Mouse (Mus musculus): ENCODE measurements at regions not wholly inside any gene's neighbourhood (a gene's known extent, or its start where the extent isn't known, plus 50 kb on each side); places are given as distances from the start of the nearest gene placed in this dataset.
A peak's percentile ranks its signal among the peaks of the same experiment; 100 is the strongest.

DNA sequence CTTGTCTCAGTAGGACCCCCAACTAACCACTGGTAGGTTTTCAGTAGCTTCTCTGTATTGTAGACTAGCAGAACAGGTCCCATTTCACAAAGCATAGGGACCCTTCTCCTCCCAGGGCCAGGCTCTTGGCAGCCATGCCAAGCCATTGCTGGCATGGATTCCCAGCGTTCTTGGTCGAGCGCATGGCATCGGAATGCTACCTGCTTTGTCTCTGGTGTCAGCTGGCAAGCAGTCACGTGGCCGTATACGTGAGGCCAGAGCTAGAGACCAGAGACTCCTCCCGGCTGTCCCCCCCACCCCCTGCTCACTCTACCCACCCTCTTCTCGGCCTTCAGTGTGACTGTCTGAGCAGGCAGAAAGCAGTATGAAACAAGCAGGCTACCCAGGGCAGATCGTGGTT lies 56.9 kb upstream of the Ppara start:
- H3K4me1 ChIP-seq = peaks cover 90% of the 10 kb centered on the region
- ATAC-seq (replicated peaks) = peak; percentile 30; the same call in 1 of the 2 replicates
- 37% methylated on average over 10 of the region's 10 CpGs for WGBS
- H3K4me2 ChIP-seq (replicated peaks) = peak overlapping the region; percentile 62
- peaks cover 7% of the 10 kb centered on the region; the same call in 1 of the 2 replicates for H3K36me3 ChIP-seq
- H3K9me3 ChIP-seq = no peaks in the 10 kb centered on the region
- peak overlapping the region; percentile 98 for H3K27ac ChIP-seq (replicated peaks)
- H3K9ac ChIP-seq (replicated peaks) = peak overlapping the region; percentile 66
- no peaks in the 10 kb centered on the region for H3K27me3 ChIP-seq
- peak overlapping the region; percentile 77 for H3K4me3 ChIP-seq

DNA sequence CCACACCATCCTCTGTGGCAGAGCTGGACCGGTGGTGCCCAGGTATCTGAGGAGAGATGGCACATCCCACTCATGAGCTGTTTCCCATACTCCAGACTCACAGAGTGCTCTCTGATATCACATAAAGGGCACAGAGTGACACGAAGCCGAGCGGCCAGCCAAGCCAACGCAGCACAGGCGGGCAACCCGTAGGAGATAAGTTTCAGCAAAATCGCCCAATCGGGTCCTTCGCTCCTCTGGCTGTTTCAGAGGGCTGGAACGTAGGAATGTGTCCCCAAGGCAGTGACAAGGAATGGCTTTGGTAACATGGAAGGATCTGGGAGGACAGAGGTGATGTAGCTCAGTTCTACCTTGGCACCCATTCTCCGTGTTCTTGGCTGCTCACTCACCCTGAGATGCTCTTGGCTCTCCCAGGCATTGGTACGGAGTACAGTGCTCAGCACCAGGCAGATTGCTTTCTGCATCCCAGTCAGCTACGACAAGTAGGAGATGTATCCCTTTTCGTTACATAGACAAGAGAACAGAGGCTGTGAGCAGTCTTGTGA lies 56.4 kb upstream of the Ppara start:
- H3K9ac ChIP-seq (replicated peaks) = peak overlapping the region; percentile 66
- WGBS = 68% methylated on average over 15 of the region's 15 CpGs
- no peaks in the 10 kb centered on the region for H3K9me3 ChIP-seq
- peak overlapping the region; percentile 77 for H3K4me3 ChIP-seq
- peaks cover 95% of the 10 kb centered on the region for H3K4me1 ChIP-seq
- ATAC-seq (replicated peaks) = peak; percentile 18; the same call in 1 of the 2 replicates
- no peaks in the 10 kb centered on the region for H3K27me3 ChIP-seq
- peak overlapping the region; percentile 62 for H3K4me2 ChIP-seq (replicated peaks)
- H3K27ac ChIP-seq (replicated peaks) = peak overlapping the region; percentile 98
- peaks cover 11% of the 10 kb centered on the region for H3K36me3 ChIP-seq

DNA sequence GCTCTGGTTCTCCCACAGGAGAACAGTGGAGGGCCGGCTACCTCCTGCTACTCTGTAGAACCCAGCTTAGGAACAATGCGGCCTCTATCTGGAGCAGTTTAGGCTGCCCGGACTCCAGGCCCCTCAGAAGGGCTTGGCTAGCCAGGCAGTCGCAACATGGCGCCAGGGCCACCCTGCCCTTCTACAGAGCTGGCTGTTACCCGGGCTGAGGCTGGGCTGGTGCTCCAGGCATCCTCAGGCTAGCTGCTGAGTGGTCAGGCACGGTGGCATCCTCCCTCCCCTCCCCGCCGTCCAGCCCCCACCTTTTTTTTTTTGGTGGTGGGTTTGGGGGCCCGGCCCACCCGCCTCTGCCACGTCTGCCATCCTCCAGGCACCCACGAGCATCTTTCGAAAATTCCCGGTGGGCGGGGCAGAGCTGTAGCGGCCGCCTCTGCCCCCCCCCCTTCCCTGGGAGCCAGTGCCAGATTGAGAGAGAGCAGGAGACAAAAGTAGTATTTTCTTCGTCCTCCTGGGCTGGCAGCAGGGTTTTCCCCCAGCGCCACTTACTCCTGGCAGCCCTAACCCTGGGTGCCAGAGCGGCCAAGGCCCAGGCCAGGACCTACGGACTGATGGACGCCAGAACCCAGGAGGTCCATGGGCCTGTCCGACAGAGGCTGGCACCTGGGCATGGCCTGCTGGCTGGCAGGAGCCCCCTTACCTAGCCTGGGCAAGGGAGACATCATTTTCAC lies 55.6 kb upstream of the Ppara start:
- H3K4me2 ChIP-seq (replicated peaks) = peak overlapping the region; percentile 62
- no peaks in the 10 kb centered on the region for H3K9me3 ChIP-seq
- peak; percentile 73 for ATAC-seq (replicated peaks)
- peaks cover 91% of the 10 kb centered on the region for H3K4me1 ChIP-seq
- peak overlapping the region; percentile 77 for H3K4me3 ChIP-seq
- 43% methylated on average over 24 of the region's 24 CpGs for WGBS
- peak overlapping the region; percentile 98 for H3K27ac ChIP-seq (replicated peaks)
- peaks cover 18% of the 10 kb centered on the region for H3K36me3 ChIP-seq
- no peaks in the 10 kb centered on the region for H3K27me3 ChIP-seq
- H3K9ac ChIP-seq (replicated peaks) = peak overlapping the region; percentile 66

DNA sequence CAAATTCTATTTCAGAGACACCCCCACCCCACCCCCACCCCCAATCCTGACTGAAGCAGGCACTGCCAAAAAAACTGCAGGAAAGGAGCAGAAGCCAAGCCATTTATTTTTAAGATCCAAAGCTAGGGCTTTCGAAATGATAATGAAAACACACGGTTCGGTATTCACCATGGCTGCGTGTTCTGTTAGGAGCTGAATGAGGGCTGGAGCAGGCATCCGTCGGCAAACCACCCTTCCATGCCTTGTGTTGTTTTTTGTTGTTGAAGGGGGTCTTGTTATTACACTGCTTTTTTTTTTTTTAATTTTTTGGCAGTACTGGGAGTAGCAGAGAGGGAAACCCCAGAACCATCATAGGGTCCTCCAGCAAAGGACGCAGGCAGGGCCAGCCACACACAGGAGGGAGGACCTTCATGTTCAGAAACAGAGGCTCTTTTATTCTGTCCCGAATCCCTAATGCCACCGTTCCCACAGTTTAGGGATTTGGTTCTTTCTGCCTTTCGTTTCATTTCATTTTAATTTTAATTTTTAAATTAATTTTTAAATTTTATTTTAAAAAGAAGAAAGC lies 54.8 kb upstream of the Ppara start:
- no peak for ATAC-seq (replicated peaks)

DNA sequence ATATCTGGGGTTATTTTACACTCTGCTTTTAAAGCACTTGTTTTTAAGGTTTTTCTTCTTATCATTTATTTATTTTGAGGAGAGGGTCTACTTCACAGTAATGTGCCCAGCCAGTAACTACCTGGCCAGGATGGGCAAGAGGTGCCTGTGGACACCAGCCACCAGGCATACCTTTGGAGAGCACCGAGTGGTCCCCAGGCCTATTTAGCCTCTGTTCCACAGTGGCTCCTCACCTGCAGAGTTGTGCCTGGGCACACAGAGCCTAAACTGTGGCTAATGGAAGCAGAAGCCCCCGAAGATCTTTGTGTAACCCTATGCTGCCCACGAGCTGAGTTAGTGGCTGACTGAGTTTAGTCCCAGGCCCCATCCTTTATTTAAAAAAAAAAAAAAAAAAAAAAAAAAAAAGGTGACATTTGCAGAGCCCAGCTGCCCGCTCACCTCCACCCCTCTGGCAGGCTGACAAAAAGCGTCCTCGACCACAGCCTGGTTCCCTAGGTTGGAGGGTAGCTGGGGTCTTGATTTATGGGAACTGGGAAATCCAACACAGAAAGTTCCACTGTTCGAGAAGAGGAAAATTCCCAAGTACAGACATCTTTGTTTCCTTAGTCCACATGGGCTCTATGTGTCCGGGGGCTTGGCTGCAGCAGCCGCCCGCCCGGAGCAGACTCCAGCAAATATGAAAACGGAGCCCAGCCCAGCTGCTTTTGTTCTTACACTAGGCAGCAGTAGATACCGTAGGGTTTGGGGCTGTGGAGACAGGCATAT lies 54.1 kb upstream of the Ppara start:
- Histone ChIP-seq H3K4me1 (peaks cover 86% of the 10 kb centered on the region), H3K4me3 (peak overlapping the region; percentile 77), H3K9me3 (no peaks in the 10 kb centered on the region), H3K9ac (replicated peaks) (peak overlapping the region; percentile 66), H3K4me2 (replicated peaks) (peak overlapping the region; percentile 62), H3K27me3 (no peaks in the 10 kb centered on the region), H3K27ac (replicated peaks) (peak overlapping the region; percentile 98), H3K36me3 (peaks cover 30% of the 10 kb centered on the region)
- no peak for ATAC-seq (replicated peaks)
- WGBS = 14% methylated on average over 13 of the region's 13 CpGs

More for the DNA sequence above, 54.8 kb upstream of the Ppara start:
- H3K4me1 ChIP-seq = peaks cover 87% of the 10 kb centered on the region
- H3K27me3 ChIP-seq = no peaks in the 10 kb centered on the region
- peak overlapping the region; percentile 77 for H3K4me3 ChIP-seq
- peaks cover 26% of the 10 kb centered on the region for H3K36me3 ChIP-seq
- H3K9me3 ChIP-seq = no peaks in the 10 kb centered on the region
- H3K4me2 ChIP-seq (replicated peaks) = peak overlapping the region; percentile 62
- peak overlapping the region; percentile 98 for H3K27ac ChIP-seq (replicated peaks)
- WGBS = 22% methylated on average over 10 of the region's 10 CpGs
- H3K9ac ChIP-seq (replicated peaks) = peak overlapping the region; percentile 66

DNA sequence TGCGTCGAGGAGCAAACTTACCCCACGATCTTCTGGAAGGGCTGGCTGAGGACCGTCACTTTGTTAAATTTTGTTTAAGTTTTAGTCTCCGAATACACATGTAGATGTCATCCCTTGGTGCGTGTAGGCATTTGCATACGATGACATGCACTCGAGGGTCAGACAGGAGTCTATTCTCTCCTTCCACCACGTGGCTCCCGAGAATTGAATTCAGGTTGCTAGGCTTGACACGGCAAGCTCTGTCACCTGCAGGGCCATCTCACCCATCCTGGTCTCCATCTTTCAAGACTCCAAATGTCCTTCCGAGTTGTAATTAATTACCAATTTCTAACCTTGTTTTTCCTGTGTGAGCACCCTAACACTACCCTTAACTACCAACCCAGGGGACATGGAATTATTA lies 52.7 kb upstream of the Ppara start:
- ATAC-seq (replicated peaks) = no peak
- H3K27me3 ChIP-seq = no peaks in the 10 kb centered on the region
- H3K27ac ChIP-seq (replicated peaks) = peak overlapping the region; percentile 98
- 0 out of 2 replicates have a peak overlapping the region, but pooled peaks have one; percentile 6 for H3K9ac ChIP-seq (replicated peaks)
- peak overlapping the region; percentile 77; the same call in 1 of the 2 replicates for H3K4me3 ChIP-seq
- no peaks in the 10 kb centered on the region for H3K9me3 ChIP-seq
- WGBS = 50% methylated on average over 12 of the region's 12 CpGs
- H3K4me1 ChIP-seq = peaks cover 86% of the 10 kb centered on the region
- peaks cover 32% of the 10 kb centered on the region for H3K36me3 ChIP-seq
- H3K4me2 ChIP-seq (replicated peaks) = peak overlapping the region; percentile 62

DNA sequence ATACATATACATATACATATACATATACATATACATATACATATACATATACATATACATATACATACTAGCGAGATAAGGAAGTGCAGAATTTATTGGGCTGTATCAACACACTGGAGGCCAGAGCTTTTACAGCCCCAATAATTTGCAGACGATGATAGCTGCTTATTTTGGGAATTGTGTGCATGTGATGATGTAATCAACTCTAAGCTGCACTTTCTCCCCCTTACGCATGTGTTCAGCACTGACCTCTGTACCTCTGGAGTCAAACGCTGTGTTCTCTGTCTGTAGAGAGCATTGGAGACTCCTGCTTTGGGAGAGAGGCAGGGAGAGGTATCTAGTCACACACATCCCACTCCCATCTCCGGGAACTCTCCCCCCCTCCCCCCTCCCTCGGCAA lies 52.0 kb upstream of the Ppara start:
- ATAC-seq (replicated peaks) = no peak
- no peak overlapping the region for H3K9ac ChIP-seq (replicated peaks)
- peaks cover 32% of the 10 kb centered on the region for H3K36me3 ChIP-seq
- 80% methylated on average over 6 of the region's 6 CpGs for WGBS
- H3K27ac ChIP-seq (replicated peaks) = no peak overlapping the region
- H3K27me3 ChIP-seq = no peaks in the 10 kb centered on the region
- H3K4me3 ChIP-seq = no peak overlapping the region
- no peaks in the 10 kb centered on the region for H3K9me3 ChIP-seq
- H3K4me2 ChIP-seq (replicated peaks) = no peak overlapping the region; the same call in 1 of the 2 replicates
- peaks cover 86% of the 10 kb centered on the region for H3K4me1 ChIP-seq

DNA sequence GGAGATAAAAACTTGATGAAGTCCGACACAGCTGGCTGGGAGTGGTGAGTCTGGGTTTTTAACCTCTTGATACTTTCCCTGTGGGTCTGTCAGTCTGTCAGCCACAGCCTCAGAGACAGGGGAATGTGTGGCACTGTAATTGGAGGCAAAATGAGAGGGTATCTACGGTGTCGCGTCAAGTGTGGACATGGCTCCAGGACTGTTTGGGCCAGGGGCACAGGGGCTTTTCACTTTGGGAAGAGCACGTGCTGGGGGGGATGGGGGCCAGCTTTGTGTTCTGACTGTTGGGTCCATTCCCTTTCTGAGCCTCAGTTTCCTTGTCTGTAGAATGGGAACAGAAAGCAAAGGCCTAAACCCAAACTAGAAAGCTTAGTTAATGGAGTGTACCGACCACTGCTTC lies 51.5 kb upstream of the Ppara start:
- no peak overlapping the region for H3K27ac ChIP-seq (replicated peaks)
- no peak overlapping the region for H3K9ac ChIP-seq (replicated peaks)
- ATAC-seq (replicated peaks) = no peak
- no peaks in the 10 kb centered on the region for H3K27me3 ChIP-seq
- 89% methylated on average over 6 of the region's 6 CpGs for WGBS
- H3K9me3 ChIP-seq = no peaks in the 10 kb centered on the region
- H3K36me3 ChIP-seq = peaks cover 34% of the 10 kb centered on the region
- peaks cover 86% of the 10 kb centered on the region for H3K4me1 ChIP-seq
- no peak overlapping the region; the same call in 1 of the 2 replicates for H3K4me2 ChIP-seq (replicated peaks)
- H3K4me3 ChIP-seq = no peak overlapping the region

DNA sequence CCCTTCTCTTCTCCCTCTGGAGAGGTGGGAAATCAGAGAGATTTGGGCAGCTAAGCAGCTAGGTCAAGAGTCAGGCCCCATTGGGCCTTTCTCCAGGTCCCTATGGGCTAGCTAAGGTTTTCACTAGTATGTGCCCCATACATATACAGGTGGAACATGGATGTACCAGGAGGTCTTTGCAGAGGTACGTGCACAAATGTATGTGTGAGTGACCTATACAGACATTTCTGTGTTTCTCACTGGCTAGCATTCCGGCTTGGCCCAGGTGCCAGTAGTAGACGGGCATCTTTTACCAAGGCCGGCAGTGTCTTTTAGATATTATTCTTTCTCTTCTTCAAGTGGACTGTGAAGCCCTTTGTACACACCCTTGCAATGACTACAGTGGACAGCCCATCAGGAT lies 51.1 kb upstream of the Ppara start:
- Histone ChIP-seq H3K27me3 (no peaks in the 10 kb centered on the region), H3K36me3 (peaks cover 34% of the 10 kb centered on the region), H3K4me2 (replicated peaks) (no peak overlapping the region), H3K4me3 (no peak overlapping the region), H3K9me3 (no peaks in the 10 kb centered on the region), H3K4me1 (peaks cover 86% of the 10 kb centered on the region), H3K27ac (replicated peaks) (no peak overlapping the region), H3K9ac (replicated peaks) (no peak overlapping the region)
- WGBS = 89% methylated on average over 4 of the region's 4 CpGs
- ATAC-seq (replicated peaks) = no peak

DNA sequence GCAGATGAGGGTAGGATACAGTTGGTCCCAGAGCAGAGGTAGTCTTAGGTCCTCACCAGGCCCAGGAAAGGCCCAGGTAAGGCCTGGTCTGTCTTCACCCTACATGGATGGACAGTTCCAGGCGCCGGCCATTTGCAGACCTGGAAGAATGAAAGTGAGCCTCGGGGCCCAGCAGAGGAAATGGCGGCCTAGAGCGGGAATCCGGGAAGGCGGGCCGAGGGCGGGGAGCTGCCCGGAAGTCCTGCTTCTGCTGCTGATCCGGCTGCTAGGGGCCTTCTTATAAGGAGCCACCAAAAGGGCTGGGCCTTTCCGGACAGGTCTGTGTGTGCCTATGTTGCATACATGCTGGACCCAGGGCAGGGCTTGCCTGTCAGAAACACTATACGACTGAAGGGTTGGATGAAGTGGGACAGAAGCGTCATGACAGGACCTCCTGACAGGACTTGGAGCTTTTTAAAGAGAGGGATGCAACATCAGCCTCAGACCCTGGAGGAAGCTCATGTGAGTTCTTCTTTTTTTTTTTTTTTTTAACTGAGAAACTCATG lies 50.5 kb upstream of the Ppara start:
- Histone ChIP-seq H3K9ac (replicated peaks) (no peak overlapping the region), H3K4me1 (peaks cover 83% of the 10 kb centered on the region), H3K36me3 (peaks cover 35% of the 10 kb centered on the region), H3K4me2 (replicated peaks) (no peak overlapping the region), H3K27ac (replicated peaks) (no peak overlapping the region), H3K4me3 (no peak overlapping the region), H3K9me3 (no peaks in the 10 kb centered on the region), H3K27me3 (no peaks in the 10 kb centered on the region)
- WGBS = 84% methylated on average over 14 of the region's 14 CpGs
- ATAC-seq (replicated peaks) = no peak

DNA sequence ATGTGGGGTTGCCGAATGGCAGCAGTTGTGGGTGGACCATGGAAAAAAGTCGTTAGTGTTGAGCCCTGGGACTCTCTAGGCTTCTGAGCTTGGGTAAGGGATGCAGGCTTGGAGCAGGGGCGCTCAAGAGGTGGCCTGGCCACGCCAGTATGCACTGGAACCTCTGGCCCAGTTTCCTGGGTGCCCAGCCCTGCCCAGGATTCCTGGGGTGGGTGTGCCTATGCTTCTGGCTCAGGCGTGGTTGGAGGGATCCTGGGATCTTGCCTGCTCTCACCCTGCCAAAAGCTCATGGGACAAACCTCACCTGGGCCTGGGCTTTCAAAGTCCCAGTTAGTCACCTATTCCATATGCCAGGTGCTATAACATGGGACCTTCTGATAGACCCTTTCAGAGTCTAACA lies 49.9 kb upstream of the Ppara start:
- Histone ChIP-seq H3K36me3 (peaks cover 40% of the 10 kb centered on the region), H3K4me3 (no peak overlapping the region), H3K4me2 (replicated peaks) (no peak overlapping the region), H3K9me3 (no peaks in the 10 kb centered on the region), H3K9ac (replicated peaks) (no peak overlapping the region), H3K4me1 (peaks cover 77% of the 10 kb centered on the region), H3K27ac (replicated peaks) (0 out of 2 replicates have a peak overlapping the region, but pooled peaks have one; percentile 2), H3K27me3 (no peaks in the 10 kb centered on the region)
- ATAC-seq (replicated peaks) = no peak
- WGBS = 68% methylated on average over 5 of the region's 5 CpGs

Measured in forebrain, embryonic 15.5 days (tissue).